Comparison of ENCODE assay signal across 28 mouse cellular contexts in genomic region chr9:63691960-63692359, GRCm38 (mm10).
DNase-seq lines count a peak whose midpoint lies in the region; ATAC-seq and TF ChIP-seq lines count a peak whose summit lies in the region.
"Had no signal": no experiment of that assay in that cellular context is flagged by ENCODE, and none has a peak within 500 bp of the region (broad histone marks: within the 10 kb centered on the region; RNA-seq: fewer than 3 reads in every experiment).

No protein-coding gene starts in this region.

- no peak overlapping the region; the same call in 1 of the 2 replicates for H3K9ac ChIP-seq in heart, embryonic 11.5 days (ENCODE audit: low read depth, low read length)
- H3K9ac ChIP-seq in heart, embryonic 15.5 days: no peak overlapping the region
- H3K9ac ChIP-seq in liver, postnatal 0 days (replicated peaks): no peak overlapping the region
- H3K9ac ChIP-seq in liver, embryonic 12.5 days: no peak overlapping the region
- H3K9ac ChIP-seq in stomach, postnatal 0 days (ENCODE audit: low read length): no peak overlapping the region
- H3K9ac ChIP-seq: embryonic facial prominence, embryonic 13.5 days; forebrain, embryonic 13.5 days; hindbrain, embryonic 12.5 days; hindbrain, embryonic 15.5 days had no signal

- H3K27ac ChIP-seq in heart, embryonic 11.5 days (ENCODE audit: low read depth, low read length): 0 out of 2 replicates have a peak overlapping the region, but pooled peaks have one; percentile 10
- 0 out of 2 replicates have a peak overlapping the region, but pooled peaks have one; percentile 8 for H3K27ac ChIP-seq in heart, embryonic 15.5 days
- H3K27ac ChIP-seq in liver, postnatal 0 days (ENCODE audit: low read depth): no peak overlapping the region
- no peak overlapping the region for H3K27ac ChIP-seq in liver, embryonic 12.5 days
- no peak overlapping the region; the same call in 1 of the 2 replicates for H3K27ac ChIP-seq in stomach, postnatal 0 days (replicated peaks)
- H3K27ac ChIP-seq: embryonic facial prominence, embryonic 10.5 days; embryonic facial prominence, embryonic 13.5 days; forebrain, embryonic 13.5 days; heart, adult 2 months; hindbrain, embryonic 12.5 days; hindbrain, embryonic 15.5 days had no signal

- WGBS in heart, embryonic 11.5 days (ENCODE audit: insufficient replicate concordance): 57% methylated on average over 2 of the region's 2 CpGs
- 46% methylated on average over 2 of the region's 2 CpGs for WGBS in heart, embryonic 15.5 days
- 73% methylated on average over 2 of the region's 2 CpGs for WGBS in liver, postnatal 0 days (ENCODE audit: insufficient replicate concordance)
- 72% methylated on average over 2 of the region's 2 CpGs for WGBS in liver, embryonic 12.5 days (ENCODE audit: insufficient replicate concordance)
- WGBS in stomach, postnatal 0 days: 53% methylated on average over 2 of the region's 2 CpGs

- DNase-seq in heart, postnatal 25 days (ENCODE audit: low spot score): no peak
- no peak for DNase-seq in heart, postnatal 36 days
- DNase-seq in liver, postnatal 0 days: no peak
- peak; percentile 79 for DNase-seq in stomach, postnatal 0 days (ENCODE audit: low spot score)
- DNase-seq in right cerebral cortex, postnatal 14 days: no peak
- DNase-seq: adrenal gland, adult 2 months; adrenal gland, postnatal 14 days; B cell, adult 2 months; cerebellum, adult 11 months; cerebellum, adult 2 months; cerebellum, adult 9-11 months; cerebellum, postnatal 36 days; embryo, embryonic 11 days; gastrocnemius, postnatal 10 days; gastrocnemius, postnatal 36 days; heart, adult 2 months had no signal

- intact Hi-C loops in heart, postnatal 25 days (cut with DNase I): no loop called here
- intact Hi-C loops in heart, postnatal 36 days (cut with DNase I): no loop called here

- H3K27me3 ChIP-seq in heart, embryonic 11.5 days (ENCODE audit: control insufficient read depth, insufficient read depth, low read length): no peaks in the 10 kb centered on the region
- no peaks in the 10 kb centered on the region for H3K27me3 ChIP-seq in heart, embryonic 15.5 days
- no peaks in the 10 kb centered on the region for H3K27me3 ChIP-seq in liver, postnatal 0 days (ENCODE audit: insufficient read depth, low read length)
- H3K27me3 ChIP-seq in liver, embryonic 12.5 days (replicated peaks): no peaks in the 10 kb centered on the region
- no peaks in the 10 kb centered on the region for H3K27me3 ChIP-seq in stomach, postnatal 0 days (ENCODE audit: control insufficient read depth, insufficient read depth, low read length)
- H3K27me3 ChIP-seq: embryonic facial prominence, embryonic 13.5 days; forebrain, embryonic 13.5 days; hindbrain, embryonic 12.5 days; hindbrain, embryonic 15.5 days had no signal

- no peak overlapping the region for H3K4me2 ChIP-seq in heart, embryonic 11.5 days
- H3K4me2 ChIP-seq in heart, embryonic 15.5 days: no peak overlapping the region
- H3K4me2 ChIP-seq in liver, postnatal 0 days (ENCODE audit: low read depth, low read length): no peak overlapping the region
- no peak overlapping the region for H3K4me2 ChIP-seq in liver, embryonic 12.5 days
- H3K4me2 ChIP-seq in stomach, postnatal 0 days (replicated peaks; ENCODE audit: low read depth): no peak overlapping the region
- H3K4me2 ChIP-seq: embryonic facial prominence, embryonic 13.5 days; forebrain, embryonic 13.5 days; hindbrain, embryonic 12.5 days; hindbrain, embryonic 15.5 days had no signal

- TF ChIP-seq EP300 in liver, postnatal 0 days (IDR thresholded peaks at IDR 0.05; ENCODE audit: low read depth): no peak
- TF ChIP-seq EP300 in stomach, postnatal 0 days (optimal IDR thresholded peaks at IDR 0.05): no peak

- no peaks in the 10 kb centered on the region for H3K9me3 ChIP-seq in heart, embryonic 11.5 days (replicated peaks; ENCODE audit: control insufficient read depth, low read length)
- H3K9me3 ChIP-seq in heart, embryonic 15.5 days (replicated peaks): no peaks in the 10 kb centered on the region
- H3K9me3 ChIP-seq in liver, postnatal 0 days (ENCODE audit: low read length): no peaks in the 10 kb centered on the region
- H3K9me3 ChIP-seq in liver, embryonic 12.5 days (replicated peaks): no peaks in the 10 kb centered on the region
- H3K9me3 ChIP-seq in stomach, postnatal 0 days (ENCODE audit: control insufficient read depth, low read length): no peaks in the 10 kb centered on the region
- H3K9me3 ChIP-seq: embryonic facial prominence, embryonic 13.5 days; forebrain, embryonic 13.5 days; G1E; hindbrain, embryonic 12.5 days; hindbrain, embryonic 15.5 days had no signal

- no peak for ATAC-seq in heart, embryonic 11.5 days (replicated peaks; ENCODE audit: insufficient number of reproducible peaks, low FRiP score, low TSS enrichment)
- no peak for ATAC-seq in heart, embryonic 15.5 days (replicated peaks; ENCODE audit: insufficient number of reproducible peaks, insufficient read depth, low FRiP score, low read depth)
- no peak for ATAC-seq in liver, postnatal 0 days
- no peak for ATAC-seq in liver, embryonic 12.5 days
- peak; percentile 71 for ATAC-seq in stomach, postnatal 0 days (ENCODE audit: low FRiP score, low TSS enrichment)
- ATAC-seq: forebrain, embryonic 13.5 days; forebrain, embryonic 16.5 days; intestine, postnatal 0 days had no signal

- no peak overlapping the region for H3K4me3 ChIP-seq in heart, embryonic 11.5 days (ENCODE audit: low read depth, low read length)
- no peak overlapping the region for H3K4me3 ChIP-seq in heart, embryonic 15.5 days
- H3K4me3 ChIP-seq in liver, postnatal 0 days (ENCODE audit: low read depth, low read length): no peak overlapping the region
- H3K4me3 ChIP-seq in liver, embryonic 12.5 days: no peak overlapping the region
- no peak overlapping the region for H3K4me3 ChIP-seq in stomach, postnatal 0 days (ENCODE audit: low read depth, low read length)
- H3K4me3 ChIP-seq: embryonic facial prominence, embryonic 10.5 days; embryonic facial prominence, embryonic 13.5 days; erythroblast, embryonic 14.5 days; forebrain, embryonic 13.5 days; heart, adult 2 months; hindbrain, embryonic 12.5 days; hindbrain, embryonic 15.5 days had no signal

- peaks cover 16% of the 10 kb centered on the region for H3K4me1 ChIP-seq in heart, embryonic 11.5 days (ENCODE audit: control insufficient read depth, insufficient read depth, low read length)
- peaks cover 17% of the 10 kb centered on the region for H3K4me1 ChIP-seq in heart, embryonic 15.5 days (replicated peaks)
- H3K4me1 ChIP-seq in liver, postnatal 0 days (ENCODE audit: insufficient read depth): peaks cover 11% of the 10 kb centered on the region
- H3K4me1 ChIP-seq in liver, embryonic 12.5 days: peaks cover 21% of the 10 kb centered on the region
- H3K4me1 ChIP-seq in stomach, postnatal 0 days (replicated peaks; ENCODE audit: control insufficient read depth, insufficient read depth): no peaks in the 10 kb centered on the region

- 0 out of 2 replicates have a peak, but pooled peaks have one; percentile 2 for TF ChIP-seq CTCF in liver, postnatal 0 days (IDR thresholded peaks at IDR 0.05; ENCODE audit: low read depth)
- no peak for TF ChIP-seq CTCF in stomach, postnatal 0 days (IDR thresholded peaks at IDR 0.05; ENCODE audit: low read depth)

- no peaks in the 10 kb centered on the region for H3K36me3 ChIP-seq in heart, embryonic 11.5 days (ENCODE audit: control insufficient read depth, insufficient read depth, low read length)
- H3K36me3 ChIP-seq in heart, embryonic 15.5 days: no peaks in the 10 kb centered on the region
- H3K36me3 ChIP-seq in liver, postnatal 0 days (replicated peaks; ENCODE audit: insufficient read depth, low read length): 0 out of 2 replicates have a peak, but pooled peaks cover 2% of the 10 kb centered on the region
- H3K36me3 ChIP-seq in liver, embryonic 12.5 days: 0 out of 2 replicates have a peak, but pooled peaks cover 3% of the 10 kb centered on the region
- no peaks in the 10 kb centered on the region for H3K36me3 ChIP-seq in stomach, postnatal 0 days (ENCODE audit: control insufficient read depth, insufficient read depth, low read length)
- H3K36me3 ChIP-seq: G1E; hindbrain, embryonic 12.5 days; hindbrain, embryonic 15.5 days had no signal

Comparison
In these comparisons a context has a peak if more than half of its experiments do, and no peak if none do; other contexts are left out.
1. H3K27ac ChIP-seq: peak in heart, embryonic 11.5 days (single experiment) and heart, embryonic 15.5 days (single experiment); none in liver, postnatal 0 days (single experiment), liver, embryonic 12.5 days (single experiment) and stomach, postnatal 0 days (single experiment).